Mouse (Mus musculus): ENCODE measurements around the gene Ncoa3.
A peak's percentile ranks its signal among the peaks of the same experiment; 100 is the strongest.

Ncoa3 gene

DNA sequence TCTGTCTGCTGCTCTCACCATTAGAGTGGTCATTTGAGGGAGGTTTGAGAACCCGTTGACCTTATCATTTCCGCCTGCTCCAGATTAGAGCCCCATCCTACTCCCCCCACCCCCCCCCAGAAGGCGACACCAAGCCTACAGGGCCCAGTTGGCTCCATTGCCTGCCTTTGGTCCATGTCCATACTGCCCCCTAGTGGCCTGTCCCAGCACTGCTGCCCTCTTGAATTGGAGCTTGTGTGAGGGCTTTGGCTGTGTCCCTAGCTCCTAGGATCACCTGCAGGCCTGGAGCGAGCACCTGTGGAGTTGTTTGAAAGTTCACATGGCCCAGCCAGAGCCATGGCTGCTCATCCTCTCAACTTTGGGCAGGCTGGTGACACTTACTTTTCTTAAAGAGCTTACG lies 89.8 kb downstream of the Ncoa3 start:
- peak; percentile 81 for DNase-seq

DNA sequence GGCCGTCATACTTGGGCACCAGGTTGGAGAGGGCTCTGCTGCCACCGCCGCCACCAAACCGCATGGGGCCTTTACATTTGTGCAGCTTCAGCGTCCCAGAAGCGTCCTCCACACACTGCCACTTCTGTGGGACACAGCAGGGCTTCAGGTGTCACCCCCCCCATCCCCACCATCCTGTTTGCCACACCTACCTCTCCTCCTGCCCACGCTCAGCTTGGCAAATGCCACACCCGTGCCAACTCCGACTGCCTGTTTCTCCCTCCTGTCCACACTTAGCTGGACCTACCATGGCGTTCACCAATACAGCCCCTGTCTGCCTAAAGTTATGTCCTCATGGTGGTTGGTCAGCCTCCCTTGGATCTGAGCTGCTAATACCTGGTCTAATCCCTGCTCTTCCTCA lies 90.2 kb downstream of the Ncoa3 start:
- no peak for DNase-seq

DNA sequence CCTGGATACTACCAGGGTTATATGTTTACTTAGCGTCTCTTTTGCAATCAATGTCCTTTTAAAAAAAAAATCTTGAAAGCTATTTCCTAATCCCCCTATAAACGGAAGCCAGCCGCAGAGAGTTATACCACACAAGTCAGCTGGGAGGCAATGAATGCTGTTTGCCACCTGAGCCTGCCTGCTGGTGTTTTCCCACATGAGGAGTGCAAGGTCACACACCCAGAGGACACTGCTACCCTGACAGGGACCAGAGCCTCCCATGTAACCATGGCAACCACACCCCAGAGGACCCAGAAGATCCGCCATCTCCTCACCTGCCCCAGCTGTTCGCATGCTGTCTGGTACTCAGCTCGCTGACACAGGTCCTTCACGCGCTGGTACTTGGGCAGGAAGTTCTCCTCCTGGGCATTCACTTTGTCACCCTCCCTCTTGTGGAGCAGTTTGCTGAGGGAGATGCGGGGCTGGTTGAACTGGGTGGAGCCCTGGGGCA lies 91.2 kb downstream of the Ncoa3 start:
- no peak for DNase-seq

DNA sequence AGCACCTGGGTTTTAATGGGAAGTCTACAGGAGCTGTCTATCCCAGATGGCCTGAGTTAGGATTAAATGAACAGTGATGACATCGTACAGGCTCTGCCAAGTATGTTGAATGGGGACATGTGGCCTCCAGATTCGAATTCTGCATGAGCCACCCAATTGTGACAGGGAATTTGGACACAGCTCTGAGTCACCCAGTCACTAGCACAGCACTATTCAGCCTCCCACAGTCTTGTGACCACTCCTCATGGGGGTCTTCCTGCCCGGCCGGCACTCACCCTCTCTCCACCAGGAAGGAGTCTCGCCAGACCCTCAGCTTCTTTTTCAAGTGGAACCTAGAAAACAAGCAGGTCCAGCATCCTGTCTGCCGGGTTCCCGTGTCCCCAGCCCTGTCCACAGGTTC lies 91.7 kb downstream of the Ncoa3 start:
- no peak for DNase-seq

DNA sequence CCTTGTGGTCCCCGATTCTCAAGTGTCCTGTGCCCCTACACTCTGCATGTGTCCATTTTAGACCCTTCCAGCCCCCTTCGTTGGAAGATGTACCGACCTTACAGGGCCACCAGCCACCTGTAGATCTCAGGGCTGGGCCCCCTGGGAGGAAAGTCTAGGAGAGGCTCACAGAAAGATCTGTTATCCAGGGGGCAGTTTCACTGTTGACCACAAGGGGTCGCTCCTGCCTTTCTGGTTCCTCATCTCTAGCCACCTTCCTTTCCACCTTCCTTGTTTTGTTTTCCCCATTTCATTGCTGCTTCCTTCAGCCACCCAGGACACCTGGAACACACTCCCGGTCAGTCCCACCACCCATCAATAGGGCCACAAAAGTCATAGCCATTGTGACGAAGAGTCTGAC lies 92.5 kb downstream of the Ncoa3 start:
- peak; percentile 54 for DNase-seq

DNA sequence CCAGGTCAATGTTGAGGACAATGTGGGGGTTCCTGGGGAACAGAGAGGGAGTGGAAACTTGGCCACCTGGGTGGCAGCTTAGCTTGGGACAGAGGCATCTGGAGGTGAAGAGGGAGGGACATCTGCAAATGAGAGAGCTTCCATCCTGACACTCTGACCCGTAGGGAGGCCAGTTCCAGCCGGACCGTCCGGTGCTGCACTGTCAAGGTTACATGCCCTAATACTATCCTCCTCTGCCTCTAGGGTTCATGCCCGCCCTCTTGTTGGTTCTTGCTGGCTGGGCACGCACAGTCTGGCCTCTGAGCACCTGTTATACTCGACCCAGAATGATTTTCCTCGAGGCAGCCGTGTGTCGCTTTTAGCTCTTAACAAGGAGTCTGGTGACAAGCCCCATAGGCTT lies 93.3 kb downstream of the Ncoa3 start:
- no peak for DNase-seq

DNA sequence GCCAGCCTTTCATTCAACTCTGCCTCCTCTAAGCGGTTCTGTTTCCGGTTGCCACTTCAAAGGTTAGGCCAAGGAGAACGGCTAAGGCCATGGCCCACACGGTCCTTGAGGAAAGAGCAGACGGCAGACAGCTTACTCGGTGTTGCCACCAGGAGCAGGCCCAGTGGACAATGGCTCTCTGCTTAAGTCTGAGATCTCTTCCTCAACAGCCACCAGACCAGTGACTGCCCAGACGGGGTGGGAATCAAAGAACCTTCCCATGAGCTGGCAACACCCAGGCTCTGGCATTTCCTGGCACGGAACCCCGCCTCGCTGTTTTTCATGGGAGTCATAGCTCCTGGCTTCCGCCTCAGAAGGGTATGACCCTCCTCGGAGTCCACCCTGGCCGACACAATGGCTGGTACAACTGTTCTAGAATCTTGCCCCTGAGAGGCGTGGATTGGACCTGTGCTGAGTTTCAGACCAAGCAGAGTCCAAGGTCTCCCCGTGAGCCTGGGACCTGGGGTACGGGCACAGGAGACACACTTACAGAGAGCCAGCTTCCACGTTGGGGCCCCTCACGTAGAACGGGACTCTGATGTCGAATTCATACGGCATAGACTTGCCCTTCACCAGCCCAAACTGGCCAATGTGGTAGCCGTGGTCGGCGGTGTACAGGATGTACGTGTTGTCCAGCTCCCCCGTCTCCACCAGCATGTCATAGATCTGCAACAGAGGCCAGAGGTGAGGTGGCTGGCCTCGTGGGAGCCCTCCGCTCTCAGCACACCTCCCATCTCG lies 94.2 kb downstream of the Ncoa3 start:
- DNase-seq, result no peak

DNA sequence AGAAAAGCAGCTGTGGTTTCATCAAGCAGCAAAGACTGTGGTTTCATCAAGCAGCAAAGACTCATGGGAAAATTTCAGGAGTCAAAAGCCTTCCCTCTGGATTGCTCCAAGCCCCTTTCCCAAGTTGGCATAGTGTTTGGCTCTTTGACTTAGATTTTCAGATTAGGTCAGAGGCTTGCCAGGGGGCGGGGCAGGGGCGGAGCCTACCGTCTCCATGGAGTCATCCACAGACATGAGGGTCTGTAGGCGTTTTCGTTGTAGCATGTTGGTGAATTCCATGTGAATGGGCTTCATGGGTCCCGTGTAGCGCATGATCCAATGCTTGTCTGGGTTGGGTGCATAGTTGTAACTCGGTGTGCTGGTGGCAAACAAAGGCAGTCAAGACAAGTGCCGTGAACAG lies 96.6 kb downstream of the Ncoa3 start:
- no peak for DNase-seq

DNA sequence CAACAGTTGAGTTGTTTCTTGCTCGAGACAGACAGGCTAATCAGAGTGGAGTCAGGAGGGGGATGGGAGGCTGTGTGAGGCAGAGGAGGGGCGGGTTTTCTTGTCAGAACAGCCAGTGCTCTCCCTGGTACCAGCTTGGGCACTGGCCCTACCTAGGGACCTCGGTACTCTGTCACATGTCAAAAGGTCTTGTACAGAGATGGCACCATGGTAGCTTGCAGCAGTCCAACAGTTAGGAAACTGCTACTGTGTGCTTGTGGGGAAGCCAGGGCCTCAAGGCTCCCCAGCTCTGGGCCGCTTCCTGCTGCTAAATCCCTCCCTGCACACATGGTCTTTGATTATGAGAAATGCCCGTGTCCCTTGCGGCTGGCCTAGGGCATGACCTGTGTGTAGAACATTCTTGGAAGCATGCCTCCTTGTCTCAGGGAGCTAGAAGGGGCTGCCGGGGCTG lies 97.7 kb downstream of the Ncoa3 start:
- DNase-seq, result no peak

DNA sequence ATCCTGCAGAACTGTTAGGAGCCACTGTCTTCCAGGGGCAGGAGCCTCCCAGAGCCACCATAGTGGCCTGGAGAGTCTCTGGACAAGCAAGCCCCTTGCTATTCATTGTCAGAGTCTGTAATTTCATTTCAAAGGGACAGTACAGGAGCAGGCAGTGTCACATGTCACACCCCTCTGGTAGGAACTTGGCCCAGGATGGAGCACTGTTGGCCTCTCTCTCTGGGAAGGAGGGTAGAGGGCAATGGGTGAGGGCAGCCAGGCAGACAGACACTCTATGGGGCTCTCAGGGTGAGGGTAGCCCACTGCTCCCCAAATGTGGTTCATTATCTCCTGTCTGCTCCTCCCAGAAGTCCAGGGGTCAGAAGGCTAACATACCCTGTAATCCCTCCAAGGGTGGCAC lies 99.2 kb downstream of the Ncoa3 start:
- DNase-seq, result no peak

DNA sequence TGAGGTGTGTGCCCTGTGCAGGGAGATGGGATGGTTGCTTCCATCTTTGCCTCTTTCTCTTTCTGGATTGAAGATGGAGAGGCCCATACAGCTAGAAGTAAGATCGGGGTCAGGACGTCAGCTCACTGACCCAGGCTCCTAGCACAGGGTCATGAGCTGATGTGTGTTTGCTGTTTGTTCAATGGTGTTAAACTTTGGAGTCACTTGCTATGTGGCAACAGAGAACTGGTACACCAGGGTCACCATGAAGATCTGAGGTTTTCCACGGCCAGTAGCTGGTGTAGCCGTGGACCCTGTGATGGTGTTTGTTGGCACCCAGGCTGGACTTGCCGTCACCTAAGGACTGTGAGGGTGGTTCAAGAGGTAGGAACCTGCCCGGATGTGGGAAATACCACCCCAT lies 100.0 kb downstream of the Ncoa3 start:
- DNase-seq, result no peak

DNA sequence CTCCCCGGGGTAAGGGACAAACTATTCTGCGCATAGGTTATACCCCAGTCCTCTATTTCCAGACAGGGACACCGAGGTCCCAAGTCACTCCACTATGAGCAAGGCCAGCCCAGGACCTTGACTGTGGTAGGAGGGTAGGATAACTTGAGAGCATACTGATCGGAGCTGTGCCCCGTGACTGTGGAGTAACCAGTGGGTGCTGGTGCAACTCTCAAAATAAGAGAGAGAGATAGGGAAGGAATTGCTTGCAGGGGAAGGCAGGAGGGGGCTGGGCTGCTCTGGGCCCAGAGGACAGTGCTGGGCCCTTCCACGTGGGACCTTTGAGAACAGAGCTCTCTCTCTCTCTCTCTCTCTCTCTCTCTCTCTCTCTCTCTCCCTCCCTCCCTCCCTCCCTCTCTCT lies 103.9 kb downstream of the Ncoa3 start:
- DNase-seq, result no peak

DNA sequence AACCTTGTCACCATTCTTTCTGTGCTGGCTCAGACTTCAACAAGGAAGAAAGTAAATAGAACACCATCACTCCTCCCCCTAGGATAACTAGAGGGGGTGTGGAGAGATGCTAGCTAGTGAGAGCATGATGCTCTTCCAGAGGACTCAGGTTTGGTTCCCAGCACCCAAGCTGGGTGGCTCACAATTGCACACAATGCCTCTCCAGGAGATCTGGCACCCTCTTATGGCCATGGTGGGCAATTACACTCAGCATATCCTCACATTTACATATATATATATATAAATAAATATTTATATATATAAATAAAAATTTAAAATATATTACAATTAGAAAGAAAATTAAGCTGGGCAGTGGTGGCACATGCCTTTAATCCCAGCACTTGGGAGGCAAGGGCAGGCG lies 104.4 kb downstream of the Ncoa3 start:
- DNase-seq, result no peak

DNA sequence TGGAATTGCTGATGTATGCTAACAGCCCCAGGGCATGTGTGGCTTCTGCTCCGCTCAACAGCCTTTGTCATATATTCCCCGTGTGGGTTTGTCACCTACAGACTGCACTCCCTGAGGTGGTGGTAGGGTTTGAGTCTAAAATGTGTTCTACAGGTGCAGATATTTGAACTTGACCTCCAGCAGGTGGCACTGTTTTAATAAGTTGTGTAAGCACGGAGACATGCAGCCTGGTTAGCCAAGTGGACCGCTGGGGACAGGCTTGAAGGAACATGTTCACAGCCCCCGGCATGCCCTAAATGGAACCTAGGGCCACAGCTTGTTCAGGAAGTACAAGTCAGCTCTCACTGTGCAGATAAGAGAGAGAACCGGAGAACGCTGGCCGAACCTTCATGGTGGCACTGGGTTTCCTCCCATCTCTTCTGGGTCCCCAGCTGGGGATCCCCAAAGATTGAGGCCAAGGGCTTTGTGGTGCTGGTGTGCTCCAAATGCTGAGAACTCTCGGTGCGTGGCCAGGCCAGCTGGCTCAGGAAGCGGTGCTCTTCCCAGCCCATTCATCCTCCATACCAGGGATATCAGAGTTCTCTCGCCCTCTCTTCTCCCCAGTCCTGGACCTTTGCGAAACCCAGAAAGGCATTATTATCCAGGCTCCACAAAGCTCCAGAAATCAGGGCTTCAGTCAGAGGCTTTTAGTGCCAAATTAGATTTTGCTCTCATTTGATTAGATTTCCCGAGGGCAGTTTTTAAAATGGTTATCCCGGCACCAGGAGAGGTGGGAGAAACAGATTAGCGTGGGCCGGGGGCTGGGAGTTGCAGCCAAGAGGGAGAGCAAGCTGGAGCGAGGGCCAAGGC lies 105.2 kb downstream of the Ncoa3 start:
- DNase-seq, result no peak

DNA sequence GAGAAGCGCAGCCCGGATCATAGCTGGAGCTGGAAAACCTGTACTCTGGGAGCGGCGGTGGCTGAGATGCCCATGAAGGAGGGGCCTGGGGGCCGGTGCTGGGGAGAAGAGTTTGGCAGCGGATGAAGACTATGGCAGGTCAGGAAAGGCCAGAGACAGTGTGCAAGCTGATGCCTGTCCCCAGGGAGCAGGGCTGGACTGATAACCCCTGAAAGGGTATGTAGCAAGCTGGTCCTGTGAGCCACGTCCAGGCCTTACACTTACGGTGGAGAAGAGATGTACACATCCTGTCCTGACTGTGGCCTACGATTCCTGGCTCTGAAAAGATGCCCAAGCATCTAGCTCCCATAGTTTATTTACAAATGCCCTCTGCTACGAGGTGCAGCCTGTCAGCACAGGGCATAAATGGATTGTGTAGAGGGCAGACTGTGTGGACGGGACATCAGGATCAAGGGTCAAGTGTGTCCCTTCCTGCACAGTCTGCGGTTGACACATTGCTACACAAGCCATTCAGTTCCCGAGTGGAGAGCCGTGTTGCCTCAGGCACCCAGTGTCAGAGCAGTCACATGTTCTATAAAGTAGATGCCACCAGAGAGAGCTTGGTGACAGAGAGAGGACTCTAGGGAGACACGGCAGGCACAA lies 106.0 kb downstream of the Ncoa3 start:
- DNase-seq, result no peak

DNA sequence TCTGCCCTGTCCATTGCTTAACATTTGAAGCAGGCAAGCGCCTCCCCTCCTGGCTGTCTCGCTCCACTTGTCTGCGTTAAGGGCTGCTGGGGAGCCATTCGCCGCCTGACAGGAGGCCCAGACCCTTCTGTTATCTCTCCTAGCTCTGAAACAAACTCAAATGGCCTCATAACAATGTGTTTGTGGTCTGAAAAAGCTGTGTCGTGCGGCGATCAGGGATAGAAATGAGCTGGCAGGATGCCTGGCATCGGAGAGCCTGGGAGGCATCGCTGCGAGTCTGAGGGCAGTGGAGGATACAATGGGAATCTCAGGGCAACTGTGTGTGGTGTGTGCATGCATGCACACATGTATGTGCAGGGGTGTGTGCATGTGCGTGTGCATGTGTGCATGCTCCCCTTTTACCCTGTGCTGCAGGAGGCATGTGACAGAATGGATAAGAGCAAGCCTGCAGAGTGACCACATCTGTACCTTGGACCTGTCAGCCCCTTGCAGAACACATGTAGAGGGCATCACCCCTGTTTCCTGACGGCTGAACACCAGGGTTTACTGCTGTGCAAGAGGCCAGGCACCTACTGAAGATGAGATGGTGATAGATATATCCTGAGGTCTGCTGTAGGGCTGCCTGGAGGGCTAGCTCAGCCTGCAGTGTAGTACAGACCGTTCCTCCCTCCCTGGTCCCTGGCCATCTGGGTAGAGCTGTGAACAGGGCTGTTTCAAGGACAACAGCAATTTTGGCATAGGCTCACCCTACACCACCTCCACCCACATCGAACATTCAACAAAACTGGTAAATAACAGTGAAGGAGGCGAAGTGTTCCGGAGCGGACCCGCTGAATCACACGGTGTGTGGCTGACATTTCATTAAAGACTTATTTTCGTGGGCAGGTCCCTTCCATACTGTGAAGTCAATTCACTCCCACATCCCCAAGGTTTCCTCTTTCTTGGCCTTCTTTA lies 108.2 kb downstream of the Ncoa3 start:
- no peak for DNase-seq

DNA sequence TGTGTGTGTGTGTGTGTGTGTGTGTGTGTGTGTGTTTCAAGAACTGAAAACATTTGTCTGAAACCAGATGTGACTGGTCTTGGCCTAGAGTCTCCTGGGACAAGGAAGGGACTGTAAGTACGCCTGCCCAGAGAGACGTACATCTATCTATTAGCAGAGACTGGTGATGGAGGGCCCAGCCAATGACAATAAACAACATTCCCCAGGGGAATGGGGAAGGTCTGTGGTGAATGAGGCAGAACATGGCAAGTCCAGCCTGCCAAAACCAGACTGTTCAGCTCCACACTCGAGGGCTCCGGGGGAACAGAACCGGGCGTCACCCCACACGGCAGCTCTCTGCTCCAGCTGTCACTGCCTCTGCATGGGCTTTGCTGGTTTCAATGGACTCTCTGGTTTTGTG lies 110.5 kb downstream of the Ncoa3 start:
- no peak for DNase-seq

DNA sequence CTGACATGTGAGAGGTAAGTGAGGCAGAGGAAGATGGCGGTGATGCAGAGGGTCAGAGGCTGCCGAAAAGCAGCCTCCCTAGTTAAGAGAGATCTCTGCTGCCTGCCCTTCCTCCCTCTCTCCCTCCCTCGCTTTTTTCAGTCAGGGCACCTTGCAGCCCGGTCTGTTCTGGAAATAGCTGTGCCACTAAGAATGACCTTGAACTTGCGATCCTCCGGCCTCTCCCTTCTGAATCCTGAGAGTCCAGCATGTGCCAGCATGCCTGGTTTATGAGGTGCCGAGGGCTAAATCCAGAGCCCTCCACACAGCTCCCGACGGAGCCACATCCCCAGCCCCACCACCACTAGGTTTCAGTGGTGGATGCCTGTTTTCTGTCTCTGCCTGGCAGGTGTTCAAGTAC lies 113.5 kb downstream of the Ncoa3 start:
- DNase-seq, result no peak

DNA sequence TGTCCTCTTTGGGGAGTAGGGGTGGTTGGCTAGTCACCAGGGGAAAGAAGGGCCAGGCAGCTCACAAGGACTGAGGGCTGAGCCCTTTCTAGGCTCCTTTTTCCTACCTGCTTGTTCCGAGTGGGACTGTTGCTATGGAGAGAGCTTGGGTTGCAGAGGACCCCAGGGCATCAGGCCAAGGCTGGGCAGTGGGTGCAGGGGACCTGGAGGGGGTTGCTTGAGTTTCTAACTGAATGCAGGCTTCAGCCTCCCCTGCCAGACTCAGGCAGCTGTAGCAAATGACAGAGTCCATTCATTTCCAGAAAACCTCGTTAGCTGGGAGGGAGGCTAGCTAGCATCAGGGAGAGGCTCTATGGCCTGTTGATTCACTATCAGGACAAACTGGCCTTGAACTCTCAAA lies 114.2 kb downstream of the Ncoa3 start:
- DNase-seq, result no peak

DNA sequence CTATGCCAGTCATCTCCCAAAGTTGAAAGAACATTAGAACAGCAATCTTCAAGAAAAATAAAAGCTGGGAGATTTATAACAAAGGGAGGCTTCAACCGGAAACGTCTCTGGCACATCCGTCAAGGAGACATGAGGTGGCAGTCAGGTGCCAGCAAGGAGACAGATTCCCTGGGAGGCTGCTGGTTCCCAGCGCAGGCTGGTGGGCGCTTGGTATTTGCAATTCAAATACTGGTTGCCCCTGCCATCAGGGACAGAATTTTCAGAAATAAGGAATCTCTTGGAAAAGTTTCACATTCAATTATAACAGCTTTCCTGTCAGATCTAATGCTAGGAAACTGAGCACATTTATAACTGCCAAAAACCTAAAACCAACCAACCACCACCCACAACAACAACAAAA lies 115.5 kb downstream of the Ncoa3 start:
- DNase-seq, result no peak

DNA sequence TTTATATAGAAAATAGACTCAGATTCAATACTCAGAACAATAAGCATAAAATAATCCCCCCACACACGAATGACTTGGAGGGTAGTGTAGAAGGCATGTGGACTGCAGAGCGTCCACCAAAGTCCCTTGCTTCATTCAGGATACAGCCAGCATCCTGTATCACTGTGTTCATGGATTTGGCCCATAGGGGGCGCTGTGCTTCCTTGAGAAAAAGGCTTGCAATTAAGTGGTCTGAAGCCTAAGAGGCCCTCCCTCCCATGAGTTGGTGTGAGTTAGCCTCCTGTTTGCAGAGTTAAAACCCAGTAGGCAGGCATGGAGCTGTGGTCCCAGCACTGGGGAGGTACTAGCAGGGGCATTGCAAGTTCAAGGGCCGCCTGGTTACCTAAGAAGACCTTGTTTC lies 115.9 kb downstream of the Ncoa3 start:
- DNase-seq, result peak; percentile 77

DNA sequence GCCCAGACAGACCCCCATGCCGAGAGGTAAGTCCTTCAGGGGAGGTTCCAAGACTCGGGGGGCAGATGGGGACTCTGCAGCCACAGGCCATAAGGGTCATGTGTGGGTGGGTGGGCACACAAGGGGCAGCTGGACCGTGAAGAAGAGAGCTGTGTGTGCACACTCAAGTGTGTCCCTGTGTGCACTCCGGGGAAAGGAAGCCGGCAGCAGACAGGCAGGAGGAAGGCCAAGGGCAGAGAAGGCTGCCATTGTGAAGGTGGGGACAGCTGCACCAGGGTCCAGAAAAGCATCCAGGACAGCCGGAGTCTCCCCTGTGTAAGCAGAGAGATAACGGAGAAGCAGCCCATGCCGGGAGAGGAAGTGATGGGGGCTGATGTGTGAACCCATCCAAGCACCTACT lies 118.3 kb downstream of the Ncoa3 start:
- DNase-seq, result no peak

DNA sequence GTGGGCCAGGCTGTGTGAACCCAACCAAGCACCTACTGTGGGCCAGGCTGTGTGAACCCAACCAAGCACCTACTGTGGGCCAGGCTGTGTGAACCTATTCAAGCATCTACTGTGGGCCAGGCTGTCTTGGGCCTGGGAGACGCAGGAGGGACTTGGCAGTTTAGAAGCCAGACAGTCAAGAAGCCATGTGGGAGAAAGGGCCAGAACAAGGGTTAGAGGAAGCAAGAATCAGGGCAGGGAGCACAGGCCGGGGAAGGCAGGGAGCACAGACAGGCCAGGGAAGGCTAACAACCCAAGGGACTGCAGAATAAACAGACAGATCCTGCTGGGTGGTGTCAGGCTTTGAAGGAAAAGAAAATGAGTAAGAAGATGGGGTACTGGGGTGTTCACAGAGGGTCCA lies 118.8 kb downstream of the Ncoa3 start:
- no peak for DNase-seq

Measured in liver (tissue).